Mouse (Mus musculus) lung, postnatal 0 days (tissue): Measurements from ENCODE around the gene Ppox.

ENCODE experiments used
- CTCF ChIP-seq: IDR thresholded peaks from 2 replicates; pipeline ENCODE4 v1.5.1; 2016; ENCODE audit warnings: antibody characterized with exemption, mild to moderate bottlenecking
- EP300 ChIP-seq: IDR thresholded peaks from 2 replicates; pipeline ENCODE4 v1.6.1; 2016; ENCODE audit warnings: antibody characterized with exemption, mild to moderate bottlenecking, control low read depth

GRCm38 (mm10) chr1:171328839-171329432 is 48.0 kb upstream of the Ppox start, which contains the start of gene Dedd:
- TF ChIP-seq CTCF (peak; percentile 41), EP300 (no peak)
